Mouse (Mus musculus): ENCODE measurements around the gene Mgat5b. TPM values are rescaled to one million over a fixed set of nuclear protein-coding genes. Genes with fewer than 3 reads are reported as not detected.

Mgat5b gene
- total and polyA plus RNA-seq, 3 experiments = 0.16 TPM; not detected in 2

DNA sequence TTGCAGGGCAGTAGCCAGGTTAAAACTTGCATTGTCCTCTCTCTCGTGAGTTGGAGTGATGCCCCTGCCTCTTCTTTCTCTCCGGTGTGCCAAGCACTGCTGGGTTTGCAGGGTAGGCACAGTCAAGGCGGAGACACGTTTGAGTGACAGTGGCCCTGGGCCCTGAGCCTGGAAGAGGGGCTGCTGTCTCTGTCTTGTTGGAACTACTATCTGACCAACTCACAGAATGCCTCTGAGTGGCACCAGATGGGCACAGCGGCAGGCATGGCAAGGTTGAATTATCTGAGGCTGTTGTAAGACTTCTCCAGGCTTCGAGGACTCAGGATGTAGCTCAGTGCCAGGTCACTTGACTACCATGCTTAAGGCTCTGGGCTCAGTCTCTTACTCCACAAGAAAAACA lies 9.4 kb downstream of the Mgat5b start:
- Histone ChIP-seq H3K4me1 (ENCODE audit: insufficient read depth, low read depth, low read length) (no peaks in the 10 kb centered on the region; the same call in 1 of the 2 replicates), H3K36me3 (replicated peaks) (no peaks in the 10 kb centered on the region), H3K4me3 (ENCODE audit: low read depth, low read length) (no peak overlapping the region), H3K27me3 (ENCODE audit: insufficient read depth, low read length) (peaks cover 21% of the 10 kb centered on the region), H3K9me3 (replicated peaks) (no peaks in the 10 kb centered on the region)
- DNase-seq (ENCODE audit: low spot score) (no peak), ATAC-seq (ENCODE audit: extremely low read depth, insufficient number of reproducible peaks, low FRiP score, poor library complexity, severe bottlenecking) (no peak)
- TF ChIP-seq TAL1 (conservative IDR thresholded peaks at IDR 0.05; ENCODE audit: low read depth, low read length) (no peak), CTCF (IDR thresholded peaks at IDR 0.05; ENCODE audit: low read depth, low read length) (no peak), GATA2 (IDR thresholded peaks at IDR 0.05; ENCODE audit: borderline replicate concordance, low read depth, low read length) (no peak), POLR2AphosphoS5 (IDR thresholded peaks at IDR 0.05; ENCODE audit: insufficient replicate concordance, low read depth, low read length) (no peak)

DNA sequence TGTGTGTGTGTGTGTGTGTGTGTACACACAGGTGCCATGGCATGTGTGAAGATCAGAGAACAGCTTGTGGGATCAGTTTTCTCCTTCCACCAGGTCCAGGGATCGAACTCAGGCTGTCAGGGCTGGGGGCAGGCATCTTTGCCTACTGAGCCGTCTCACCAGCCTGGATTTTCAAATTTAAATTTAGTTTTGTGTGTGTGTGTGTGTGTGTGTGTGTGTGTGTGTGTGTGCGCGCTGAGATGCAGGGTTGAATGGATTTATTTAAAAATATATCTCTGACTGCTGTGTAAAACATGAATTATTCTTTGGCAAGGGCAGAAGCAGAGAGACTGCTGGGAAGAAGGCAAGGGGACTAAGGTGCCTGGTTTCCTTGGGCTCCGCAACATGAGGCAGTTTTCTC lies 16.2 kb downstream of the Mgat5b start:
- Histone ChIP-seq H3K36me3 (replicated peaks) (no peaks in the 10 kb centered on the region), H3K9me3 (replicated peaks) (no peaks in the 10 kb centered on the region), H3K4me3 (ENCODE audit: low read depth, low read length) (no peak overlapping the region), H3K4me1 (ENCODE audit: insufficient read depth, low read depth, low read length) (no peaks in the 10 kb centered on the region; the same call in 1 of the 2 replicates), H3K27me3 (ENCODE audit: insufficient read depth, low read length) (peaks cover 26% of the 10 kb centered on the region)
- DNase-seq (ENCODE audit: low spot score) (no peak), ATAC-seq (ENCODE audit: extremely low read depth, insufficient number of reproducible peaks, low FRiP score, poor library complexity, severe bottlenecking) (no peak)
- no peak for TF ChIP-seq CTCF (IDR thresholded peaks at IDR 0.05; ENCODE audit: low read depth, low read length)
- TF ChIP-seq GATA1 (IDR thresholded peaks at IDR 0.05; ENCODE audit: borderline replicate concordance, low read length) = no peak
- no peak for TF ChIP-seq POLR2AphosphoS5 (IDR thresholded peaks at IDR 0.05; ENCODE audit: insufficient replicate concordance, low read depth, low read length)
- no peak for TF ChIP-seq TAL1 (conservative IDR thresholded peaks at IDR 0.05; ENCODE audit: low read depth, low read length)
- TF ChIP-seq GATA2 (IDR thresholded peaks at IDR 0.05; ENCODE audit: borderline replicate concordance, low read depth, low read length) = no peak

DNA sequence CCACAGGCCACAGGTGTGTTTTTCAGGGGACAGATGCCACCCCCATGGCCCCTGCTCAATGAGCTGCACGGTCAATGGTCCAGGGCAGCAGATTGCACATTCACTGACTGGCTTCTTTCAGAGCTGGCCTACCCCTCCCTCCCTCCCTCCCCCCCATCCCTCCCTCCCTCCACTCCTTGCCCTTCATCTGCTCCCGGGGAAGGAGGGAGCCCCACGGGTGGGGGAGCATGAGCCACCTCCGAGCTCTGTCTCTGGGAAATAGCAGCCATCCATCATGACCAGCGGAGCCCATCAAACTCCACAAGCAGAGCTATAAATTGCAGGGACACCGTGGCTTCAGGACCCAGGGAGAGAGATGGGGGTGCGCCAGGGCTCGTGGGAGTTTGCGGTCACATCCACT lies 16.7 kb downstream of the Mgat5b start:
- no peak for DNase-seq (ENCODE audit: low spot score)
- no peak for ATAC-seq (ENCODE audit: extremely low read depth, insufficient number of reproducible peaks, low FRiP score, poor library complexity, severe bottlenecking)
- Histone ChIP-seq H3K9me3 (replicated peaks) (no peaks in the 10 kb centered on the region), H3K27me3 (ENCODE audit: insufficient read depth, low read length) (peaks cover 26% of the 10 kb centered on the region), H3K4me1 (ENCODE audit: insufficient read depth, low read depth, low read length) (no peaks in the 10 kb centered on the region; the same call in 1 of the 2 replicates), H3K4me3 (ENCODE audit: low read depth, low read length) (no peak overlapping the region), H3K36me3 (replicated peaks) (no peaks in the 10 kb centered on the region)
- TF ChIP-seq TAL1 (conservative IDR thresholded peaks at IDR 0.05; ENCODE audit: low read depth, low read length) (no peak), CTCF (IDR thresholded peaks at IDR 0.05; ENCODE audit: low read depth, low read length) (no peak), POLR2AphosphoS5 (IDR thresholded peaks at IDR 0.05; ENCODE audit: insufficient replicate concordance, low read depth, low read length) (no peak), GATA1 (IDR thresholded peaks at IDR 0.05; ENCODE audit: borderline replicate concordance, low read length) (no peak), GATA2 (IDR thresholded peaks at IDR 0.05; ENCODE audit: borderline replicate concordance, low read depth, low read length) (no peak)

DNA sequence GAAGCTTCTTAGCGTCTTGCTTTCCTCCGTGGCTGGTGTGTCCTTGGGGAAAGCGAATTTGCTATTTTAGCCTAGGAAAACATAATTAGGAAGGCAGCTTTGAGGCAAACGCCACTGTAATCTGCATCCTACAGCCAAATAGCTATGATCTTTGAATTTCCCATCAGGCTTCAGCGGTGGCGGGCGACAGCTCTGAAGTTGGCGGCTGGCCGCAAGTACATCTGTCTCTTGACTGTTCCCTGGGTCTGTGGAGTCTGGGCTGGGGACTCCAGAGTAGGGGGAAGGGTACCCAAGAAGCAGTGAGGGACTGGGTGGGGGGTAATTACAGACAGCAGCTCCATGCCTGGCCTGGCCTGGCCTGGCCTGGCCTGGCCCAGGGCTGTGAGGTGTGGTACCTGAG lies 17.3 kb downstream of the Mgat5b start:
- DNase-seq (ENCODE audit: low spot score) = no peak
- TF ChIP-seq GATA2 (IDR thresholded peaks at IDR 0.05; ENCODE audit: borderline replicate concordance, low read depth, low read length) (no peak), POLR2AphosphoS5 (IDR thresholded peaks at IDR 0.05; ENCODE audit: insufficient replicate concordance, low read depth, low read length) (no peak), CTCF (IDR thresholded peaks at IDR 0.05; ENCODE audit: low read depth, low read length) (no peak)

DNA sequence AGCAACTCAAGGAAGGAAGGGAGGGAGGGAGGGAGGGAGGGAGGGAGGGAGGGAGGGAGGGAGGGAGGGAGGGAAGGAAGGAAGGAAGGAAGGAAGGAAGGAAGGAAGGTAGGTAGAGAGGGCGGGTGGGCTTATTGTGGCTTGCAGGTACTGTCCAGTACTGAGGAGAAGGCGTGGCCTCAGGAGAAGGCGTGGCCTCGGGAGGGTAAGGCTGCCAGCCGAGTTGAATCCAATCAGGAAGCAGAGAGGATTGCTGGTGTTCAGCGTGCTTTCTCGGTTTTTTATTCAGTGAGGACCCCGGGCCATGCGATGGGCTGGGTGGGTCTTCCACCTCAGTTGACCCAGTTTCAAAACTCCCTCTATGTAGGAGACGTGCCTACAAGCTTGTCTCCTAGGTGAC lies 18.5 kb downstream of the Mgat5b start:
- H3K27me3 ChIP-seq (ENCODE audit: insufficient read depth, low read length) = peaks cover 28% of the 10 kb centered on the region
- no peak for ATAC-seq (ENCODE audit: extremely low read depth, insufficient number of reproducible peaks, low FRiP score, poor library complexity, severe bottlenecking)

More for the DNA sequence above, 17.3 kb downstream of the Mgat5b start:
- H3K4me1 ChIP-seq (ENCODE audit: insufficient read depth, low read depth, low read length) = no peaks in the 10 kb centered on the region; the same call in 1 of the 2 replicates
- H3K36me3 ChIP-seq (replicated peaks) = no peaks in the 10 kb centered on the region
- no peak overlapping the region for H3K4me3 ChIP-seq (ENCODE audit: low read depth, low read length)
- no peaks in the 10 kb centered on the region for H3K9me3 ChIP-seq (replicated peaks)
- peaks cover 26% of the 10 kb centered on the region for H3K27me3 ChIP-seq (ENCODE audit: insufficient read depth, low read length)
- no peak for ATAC-seq (ENCODE audit: extremely low read depth, insufficient number of reproducible peaks, low FRiP score, poor library complexity, severe bottlenecking)

DNA sequence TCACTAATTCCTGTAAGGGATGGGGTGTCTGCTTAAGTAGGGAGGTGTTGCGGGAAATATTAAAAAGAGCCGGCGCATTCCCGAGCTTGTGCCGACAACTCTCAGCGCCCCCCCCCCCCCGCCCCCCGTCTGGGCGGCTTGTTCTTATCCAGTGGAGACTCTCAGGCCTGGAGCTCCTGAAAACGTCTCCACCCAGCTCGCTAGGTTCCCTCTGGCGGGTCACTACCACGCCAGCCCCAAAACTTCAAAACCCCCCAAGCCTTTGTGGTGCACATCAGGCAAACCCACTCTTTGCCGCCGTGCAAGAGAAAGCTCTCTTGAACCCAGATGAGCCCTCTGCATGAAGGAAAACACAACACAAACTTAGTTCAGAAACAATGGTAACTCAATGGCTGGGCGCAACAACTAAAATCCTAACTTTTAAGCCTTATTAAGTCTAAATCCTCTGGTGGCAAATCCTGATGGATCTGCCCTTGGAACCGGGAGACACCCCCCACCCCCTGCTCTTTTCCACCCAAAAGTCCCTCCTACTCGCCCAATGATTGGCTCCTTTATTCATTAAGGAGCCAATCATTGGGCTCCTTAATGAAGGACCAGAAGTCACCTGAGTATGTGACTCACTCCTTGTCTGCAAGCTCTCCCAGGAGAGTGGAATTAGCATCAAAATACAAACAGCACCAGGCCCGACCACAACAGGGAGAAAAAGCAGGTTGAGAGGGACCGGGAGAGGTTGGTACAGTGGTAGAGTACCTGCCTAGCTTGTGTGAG lies 21.6 kb downstream of the Mgat5b start:
- Histone ChIP-seq H3K36me3 (replicated peaks) (no peaks in the 10 kb centered on the region), H3K27me3 (ENCODE audit: insufficient read depth, low read length) (peaks cover 24% of the 10 kb centered on the region), H3K9me3 (replicated peaks) (no peaks in the 10 kb centered on the region), H3K4me3 (ENCODE audit: low read depth, low read length) (no peak overlapping the region), H3K4me1 (ENCODE audit: insufficient read depth, low read depth, low read length) (no peaks in the 10 kb centered on the region)
- no peak for ATAC-seq (ENCODE audit: extremely low read depth, insufficient number of reproducible peaks, low FRiP score, poor library complexity, severe bottlenecking)
- TF ChIP-seq CTCF (IDR thresholded peaks at IDR 0.05; ENCODE audit: low read depth, low read length) (no peak), POLR2AphosphoS5 (IDR thresholded peaks at IDR 0.05; ENCODE audit: insufficient replicate concordance, low read depth, low read length) (no peak), TAL1 (conservative IDR thresholded peaks at IDR 0.05; ENCODE audit: low read depth, low read length) (no peak), GATA1 (IDR thresholded peaks at IDR 0.05; ENCODE audit: borderline replicate concordance, low read length) (no peak), GATA2 (IDR thresholded peaks at IDR 0.05; ENCODE audit: borderline replicate concordance, low read depth, low read length) (no peak)
- no peak for DNase-seq (ENCODE audit: low spot score)

More for the DNA sequence above, 18.5 kb downstream of the Mgat5b start:
- no peaks in the 10 kb centered on the region for H3K9me3 ChIP-seq (replicated peaks)
- no peak overlapping the region for H3K4me3 ChIP-seq (ENCODE audit: low read depth, low read length)
- TF ChIP-seq GATA1 (IDR thresholded peaks at IDR 0.05; ENCODE audit: borderline replicate concordance, low read length) (no peak), CTCF (IDR thresholded peaks at IDR 0.05; ENCODE audit: low read depth, low read length) (no peak), GATA2 (IDR thresholded peaks at IDR 0.05; ENCODE audit: borderline replicate concordance, low read depth, low read length) (no peak), POLR2AphosphoS5 (IDR thresholded peaks at IDR 0.05; ENCODE audit: insufficient replicate concordance, low read depth, low read length) (no peak), TAL1 (conservative IDR thresholded peaks at IDR 0.05; ENCODE audit: low read depth, low read length) (no peak)
- H3K4me1 ChIP-seq (ENCODE audit: insufficient read depth, low read depth, low read length) = no peaks in the 10 kb centered on the region
- no peak for DNase-seq (ENCODE audit: low spot score)
- H3K36me3 ChIP-seq (replicated peaks) = no peaks in the 10 kb centered on the region
